In the genomic region with DNA sequence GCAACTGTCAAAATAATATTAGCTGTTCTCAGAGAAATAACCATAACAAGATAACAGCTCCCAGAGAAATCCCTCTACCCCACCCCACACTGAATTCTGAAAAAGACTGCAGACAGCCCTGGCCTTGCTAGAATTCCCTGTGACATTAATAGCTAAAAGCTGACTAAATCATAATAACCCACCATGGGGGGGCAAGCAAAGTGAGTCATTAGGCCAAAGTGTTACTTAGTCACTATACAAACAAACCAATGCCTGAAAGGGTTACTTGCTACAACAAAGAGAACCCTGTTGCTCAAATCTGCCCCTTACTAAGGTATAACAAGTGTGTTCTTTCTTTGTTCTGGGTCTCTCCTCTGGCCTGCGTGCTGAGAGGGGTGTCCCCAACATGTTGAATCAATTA, we compare ENCODE assay signal across 13 mouse cellular contexts.
"Had no signal": no experiment of that assay in that cellular context is flagged by ENCODE, and none has a peak within 500 bp of the region (broad histone marks: within the 10 kb centered on the region; RNA-seq: fewer than 3 reads in every experiment).

No protein-coding gene starts in this region.

- DNase-seq: lung, adult 18-20 months; lung, embryonic 14.5 days; lung, postnatal 10 days; lung, postnatal 4 days; right cerebral cortex, postnatal 14 days; thymus, adult 2 months; thymus, postnatal 25 days; thymus, postnatal 4 days had no signal

- H3K27me3 ChIP-seq: midbrain, embryonic 13.5 days; neural tube, embryonic 13.5 days; stomach, embryonic 15.5 days had no signal

- H3K4me3 ChIP-seq: midbrain, embryonic 10.5 days; midbrain, embryonic 13.5 days; myocyte; neural tube, embryonic 13.5 days; stomach, embryonic 15.5 days had no signal

- H3K36me3 ChIP-seq: midbrain, embryonic 10.5 days; midbrain, embryonic 13.5 days; neural tube, embryonic 13.5 days; stomach, embryonic 15.5 days had no signal
